ENCODE assay signal across 18 mouse cellular contexts in genomic region chr2:76982391-76983145, GRCm38 (mm10). TPM values are rescaled to one million over a fixed set of nuclear protein-coding genes. Genes with fewer than 3 reads are reported as not detected.
DNase-seq lines count a peak whose midpoint lies in the region; ATAC-seq and TF ChIP-seq lines count a peak whose summit lies in the region.
"Had no signal": no experiment of that assay in that cellular context is flagged by ENCODE, and none has a peak within 500 bp of the region (broad histone marks: within the 10 kb centered on the region; RNA-seq: fewer than 3 reads in every experiment).

Gene Ttn (minus strand): TSS chr2:76982547.

- TF ChIP-seq EP300 in liver, postnatal 0 days (IDR thresholded peaks at IDR 0.05; ENCODE audit: low read depth), result no peak

- H3K27me3 ChIP-seq in embryonic facial prominence, embryonic 15.5 days, result no peaks in the 10 kb centered on the region
- H3K27me3 ChIP-seq in liver, postnatal 0 days (ENCODE audit: insufficient read depth, low read length), result no peaks in the 10 kb centered on the region
- H3K27me3 ChIP-seq in forebrain, embryonic 11.5 days (ENCODE audit: control insufficient read depth, insufficient read depth, low read length), result no peaks in the 10 kb centered on the region
- H3K27me3 ChIP-seq: CH12.LX; forebrain, embryonic 13.5 days; hindbrain, embryonic 12.5 days; midbrain, embryonic 13.5 days had no signal

- H3K9ac ChIP-seq in ES-E14 (ENCODE audit: insufficient read depth, low read depth, low read length, poor library complexity, severe bottlenecking), result no peak within 1 kb of the TSS
- H3K9ac ChIP-seq in embryonic facial prominence, embryonic 15.5 days, result no peak within 1 kb of the TSS
- H3K9ac ChIP-seq in liver, postnatal 0 days (replicated peaks), result no peak within 1 kb of the TSS
- no peak within 1 kb of the TSS for H3K9ac ChIP-seq in forebrain, embryonic 11.5 days (ENCODE audit: low read length)
- H3K9ac ChIP-seq: forebrain, embryonic 13.5 days; hindbrain, embryonic 12.5 days; midbrain, embryonic 13.5 days had no signal

- H3K9me3 ChIP-seq in ES-E14 (ENCODE audit: control insufficient read depth, insufficient read depth, low read depth, low read length), result no peaks in the 10 kb centered on the region
- H3K9me3 ChIP-seq in embryonic facial prominence, embryonic 15.5 days (replicated peaks), result no peaks in the 10 kb centered on the region
- no peaks in the 10 kb centered on the region for H3K9me3 ChIP-seq in liver, postnatal 0 days (ENCODE audit: low read length)
- no peaks in the 10 kb centered on the region for H3K9me3 ChIP-seq in forebrain, embryonic 11.5 days (ENCODE audit: control insufficient read depth, low read length)
- H3K9me3 ChIP-seq: forebrain, embryonic 13.5 days; hindbrain, embryonic 12.5 days; midbrain, embryonic 13.5 days had no signal

- H3K36me3 ChIP-seq in ES-E14 (ENCODE audit: control insufficient read depth, insufficient read depth, low read length, poor library complexity, severe bottlenecking), result no peaks in the 10 kb centered on the region
- H3K36me3 ChIP-seq in embryonic facial prominence, embryonic 15.5 days, result no peaks in the 10 kb centered on the region
- H3K36me3 ChIP-seq in liver, postnatal 0 days (replicated peaks; ENCODE audit: insufficient read depth, low read length), result no peaks in the 10 kb centered on the region
- no peaks in the 10 kb centered on the region for H3K36me3 ChIP-seq in forebrain, embryonic 11.5 days (ENCODE audit: control insufficient read depth, insufficient read depth, low read length)
- H3K36me3 ChIP-seq: hindbrain, embryonic 12.5 days; midbrain, embryonic 13.5 days had no signal

- H3K4me1 ChIP-seq in ES-E14 (ENCODE audit: control insufficient read depth in 2 of 2, insufficient read depth in 2 of 2, low read length in 2 of 2, poor library complexity in 1 of 2), result no peaks in the 10 kb centered on the region
- no peaks in the 10 kb centered on the region for H3K4me1 ChIP-seq in embryonic facial prominence, embryonic 15.5 days
- no peaks in the 10 kb centered on the region for H3K4me1 ChIP-seq in liver, postnatal 0 days (ENCODE audit: insufficient read depth)
- H3K4me1 ChIP-seq in forebrain, embryonic 11.5 days (replicated peaks; ENCODE audit: control insufficient read depth, insufficient read depth, low read length), result no peaks in the 10 kb centered on the region
- H3K4me1 ChIP-seq: forebrain, embryonic 13.5 days; hindbrain, embryonic 12.5 days had no signal

- H3K27ac ChIP-seq in ES-E14 (ENCODE audit: insufficient read depth, low read depth, low read length, poor library complexity, severe bottlenecking), result no peak within 1 kb of the TSS
- H3K27ac ChIP-seq in embryonic facial prominence, embryonic 15.5 days (replicated peaks), result no peak within 1 kb of the TSS
- H3K27ac ChIP-seq in liver, postnatal 0 days (ENCODE audit: low read depth), result no peak within 1 kb of the TSS
- no peak within 1 kb of the TSS for H3K27ac ChIP-seq in forebrain, embryonic 11.5 days (ENCODE audit: low read depth, low read length)
- H3K27ac ChIP-seq: forebrain, embryonic 13.5 days; hindbrain, embryonic 12.5 days; midbrain, embryonic 13.5 days had no signal

- H3K4me3 ChIP-seq in ES-E14 (ENCODE audit: insufficient read depth in 1 of 2, low read depth in 1 of 2, low read length in 2 of 2, poor library complexity in 1 of 2, severe bottlenecking in 1 of 2), result no peak within 1 kb of the TSS
- no peak within 1 kb of the TSS for H3K4me3 ChIP-seq in embryonic facial prominence, embryonic 15.5 days (replicated peaks)
- no peak within 1 kb of the TSS for H3K4me3 ChIP-seq in liver, postnatal 0 days (ENCODE audit: low read depth, low read length)
- no peak within 1 kb of the TSS for H3K4me3 ChIP-seq in forebrain, embryonic 11.5 days (ENCODE audit: low read depth, low read length)
- H3K4me3 ChIP-seq: forebrain, embryonic 13.5 days; hindbrain, embryonic 12.5 days; midbrain, embryonic 13.5 days had no signal

- no peak for TF ChIP-seq CTCF in liver, postnatal 0 days (IDR thresholded peaks at IDR 0.05; ENCODE audit: low read depth)

- H3K4me2 ChIP-seq in embryonic facial prominence, embryonic 15.5 days (replicated peaks), result no peak within 1 kb of the TSS
- no peak within 1 kb of the TSS for H3K4me2 ChIP-seq in liver, postnatal 0 days (ENCODE audit: low read depth, low read length)
- no peak within 1 kb of the TSS for H3K4me2 ChIP-seq in forebrain, embryonic 11.5 days (ENCODE audit: low read depth, low read length, severe bottlenecking)
- H3K4me2 ChIP-seq: forebrain, embryonic 13.5 days; hindbrain, embryonic 12.5 days; midbrain, embryonic 13.5 days had no signal

- intact Hi-C loops in heart, postnatal 25 days (cut with DNase I), result no loop called here

- in situ Hi-C loops in ES-E14 (cut with MboI; ENCODE audit: low sequenced_read_pairs in 2 of 2, unreplicated experiment in 2 of 2), result no loop called here

- DNase-seq in ES-E14 (ENCODE audit: low read depth, low spot score), result no peak
- peak; percentile 70 for DNase-seq in heart, adult 8-10 months (ENCODE audit: low spot score)
- DNase-seq in heart, postnatal 25 days (ENCODE audit: low spot score), result peak; percentile 38
- DNase-seq in thymus, postnatal 14 days, result no peak
- DNase-seq in cerebellum, postnatal 14 days, result no peak
- DNase-seq in liver, postnatal 0 days, result no peak
- no peak for DNase-seq in forebrain, embryonic 11.5 days (ENCODE audit: low spot score)
- DNase-seq: adrenal gland, postnatal 25 days; cerebellum, adult 2 months; embryo, embryonic 11 days; lung, adult 18-20 months; right cerebral cortex, postnatal 14 days had no signal

- ATAC-seq in embryonic facial prominence, embryonic 15.5 days (ENCODE audit: insufficient number of reproducible peaks, low FRiP score, low TSS enrichment, low read depth), result no peak
- ATAC-seq in liver, postnatal 0 days, result no peak
- no peak for ATAC-seq in forebrain, embryonic 11.5 days (replicated peaks; ENCODE audit: low FRiP score)
- ATAC-seq: forebrain, embryonic 13.5 days; intestine, postnatal 0 days; midbrain, embryonic 13.5 days had no signal

- WGBS in embryonic facial prominence, embryonic 15.5 days, result 72% methylated on average over 18 of the region's 18 CpGs
- 70% methylated on average over 18 of the region's 18 CpGs for WGBS in liver, postnatal 0 days (ENCODE audit: insufficient replicate concordance)
- 88% methylated on average over 18 of the region's 18 CpGs for WGBS in forebrain, embryonic 11.5 days

TF ChIP-seq in ES-E14, 5 proteins besides CTCF, POLR2A, EP300 and RAD21:
- TF ChIP-seq CHD2 (IDR thresholded peaks at IDR 0.05; ENCODE audit: low read depth, low read length) (no peak), ZC3H11A (IDR thresholded peaks at IDR 0.05; ENCODE audit: borderline replicate concordance, low read depth, low read length) (no peak), ZNF384 (IDR thresholded peaks at IDR 0.05; ENCODE audit: low read depth, low read length) (no peak), HCFC1 (IDR thresholded peaks at IDR 0.05; ENCODE audit: borderline replicate concordance, insufficient read depth, low read length) (no peak), MAFK (IDR thresholded peaks at IDR 0.05; ENCODE audit: insufficient read depth, low read depth, low read length) (no peak)

RNA-seq across cellular contexts. Expression of gene Ttn, which starts in this region (rescaled TPM):
- total RNA-seq in ES-E14 (2012; rRNA removed), result 10.3 and 19.9 TPM in 2 replicates
- 92.9 and 159 TPM in 2 replicates for polyA plus RNA-seq in embryonic facial prominence, embryonic 15.5 days (2015; fragmentation: Nextera tagmentation; extraction: Ambion mirVana)
- total RNA-seq in heart, adult 8-10 months (2022), result 1,000 to 10,000 TPM; 3,102 to 4,099 (median 3,503) TPM
- total RNA-seq in heart, postnatal 25 days (2021), result 1,000 to 10,000 TPM; 2,867 to 3,123 TPM
- polyA plus RNA-seq in liver, postnatal 0 days (2015; fragmentation: Nextera tagmentation; extraction: Ambion mirVana), result 0.32 and 4.6 TPM in 2 replicates
- 0.04 and 0.77 TPM in 2 replicates for polyA plus RNA-seq in forebrain, embryonic 11.5 days (2014; fragmentation: Nextera tagmentation; extraction: Ambion mirVana)

Comparison
In these comparisons a context has a peak if more than half of its experiments do, and no peak if none do; other contexts are left out.
1. RNA of gene Ttn (total RNA-seq): 3,102 to 4,099 TPM in heart, adult 8-10 months and 2,867 to 3,123 TPM in heart, postnatal 25 days; 10.3 to 19.9 TPM in ES-E14; every median in the first group is over 100 times any median in the second.
2. RNA of gene Ttn (polyA plus RNA-seq): 92.9 to 159 TPM in embryonic facial prominence, embryonic 15.5 days; 0.32 to 4.6 TPM in liver, postnatal 0 days and 0.04 to 0.77 TPM in forebrain, embryonic 11.5 days; every median in the first group is over 10 times any median in the second.
3. DNase-seq: peak in heart, adult 8-10 months (single experiment) and heart, postnatal 25 days (single experiment); none in ES-E14 (single experiment), thymus, postnatal 14 days (single experiment), cerebellum, postnatal 14 days (0 of 2), liver, postnatal 0 days (single experiment) and forebrain, embryonic 11.5 days (single experiment).